Mouse (Mus musculus): ENCODE measurements at regions not wholly inside any gene's neighbourhood (a gene's known extent, or its start where the extent isn't known, plus 50 kb on each side); places are given as distances from the start of the nearest gene placed in this dataset.
A peak's percentile ranks its signal among the peaks of the same experiment; 100 is the strongest.

DNA sequence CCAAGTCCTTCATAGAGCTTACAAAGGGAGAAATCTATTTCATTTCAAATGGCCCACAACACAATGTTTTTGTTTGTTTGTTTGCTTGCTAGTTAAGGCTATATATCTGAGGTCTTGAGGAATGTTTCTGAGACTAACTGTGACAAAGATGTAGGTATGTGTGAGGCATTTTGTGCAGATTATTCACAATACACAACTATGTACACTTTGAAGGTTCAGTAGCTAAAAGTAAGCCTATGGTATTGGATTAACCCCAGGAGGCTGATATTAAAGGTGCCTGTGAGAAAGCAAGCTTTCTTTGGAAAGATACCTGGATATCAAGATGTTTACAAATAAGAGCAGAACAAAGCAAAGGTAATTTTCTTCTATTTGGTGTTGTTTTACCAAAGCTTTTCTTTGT is 179.8 kb downstream of the Ifng start:
- intact Hi-C loops (cut with DNase I; ENCODE audit: low total_unique reads) = no loop called here

DNA sequence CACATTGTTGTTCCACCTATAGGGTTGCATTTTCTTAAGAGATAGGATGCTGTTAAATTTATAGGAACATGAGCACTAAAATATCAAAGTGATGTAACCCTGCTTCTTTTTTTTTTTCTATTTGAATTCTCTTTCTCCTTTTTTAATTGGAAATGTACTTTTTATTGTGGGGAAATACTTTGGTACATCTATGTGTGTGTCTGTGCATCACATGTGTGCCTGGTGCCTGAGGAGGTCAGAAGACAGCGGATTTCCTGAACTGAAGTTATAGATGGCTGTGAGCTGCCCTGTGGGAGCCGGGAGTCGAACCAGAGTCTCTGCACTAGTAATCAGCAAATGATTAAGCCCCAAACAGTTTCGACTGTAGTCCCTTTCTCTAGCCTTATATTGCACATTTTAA is 180.7 kb downstream of the Ifng start:
- intact Hi-C loops (cut with DNase I; ENCODE audit: low total_unique reads) = no loop called here
- no peak for DNase-seq

More for the DNA sequence above, 179.8 kb downstream of the Ifng start:
- no peak for DNase-seq

DNA sequence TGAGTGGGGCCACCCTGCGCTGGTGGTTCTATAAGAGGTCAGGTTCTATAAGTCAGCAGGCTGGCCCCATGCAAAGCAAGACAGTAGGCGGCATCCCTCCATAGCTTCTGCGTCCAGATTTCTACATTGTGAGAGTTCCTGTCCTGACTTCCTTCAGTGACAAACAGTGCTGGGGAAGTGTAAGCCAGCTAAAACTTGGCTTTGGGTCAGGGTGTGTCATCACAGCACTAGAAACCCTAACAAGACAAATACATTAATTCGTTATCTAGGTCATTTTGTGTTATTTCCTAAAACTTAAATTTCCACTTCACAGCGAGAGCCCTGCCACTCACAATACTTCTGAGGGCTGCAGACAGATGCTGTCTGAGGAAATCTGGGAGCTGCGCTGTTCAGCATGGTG is 181.3 kb downstream of the Ifng start:
- intact Hi-C loops (cut with DNase I; ENCODE audit: low total_unique reads) = no loop called here
- DNase-seq = no peak

DNA sequence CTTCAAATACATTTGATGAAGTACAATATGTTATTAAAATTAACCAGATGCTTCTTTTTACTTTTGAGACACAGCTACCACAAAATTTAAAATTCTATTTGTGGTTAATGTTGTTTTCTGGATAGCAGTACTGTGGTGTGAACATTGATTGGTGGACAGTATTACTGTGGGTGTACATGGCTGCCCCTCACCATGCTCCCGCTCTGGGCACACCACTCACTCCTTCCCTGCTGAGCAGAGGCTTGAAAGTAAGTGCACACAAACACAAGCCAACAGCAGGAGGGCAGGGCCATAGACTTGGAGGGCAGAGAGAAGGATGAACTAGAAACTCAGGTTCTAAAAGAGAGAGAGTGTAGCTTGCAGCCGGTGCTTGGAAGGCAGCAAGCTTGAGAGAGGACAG is 182.1 kb downstream of the Ifng start:
- intact Hi-C loops (cut with DNase I; ENCODE audit: low total_unique reads) = no loop called here
- no peak for DNase-seq

DNA sequence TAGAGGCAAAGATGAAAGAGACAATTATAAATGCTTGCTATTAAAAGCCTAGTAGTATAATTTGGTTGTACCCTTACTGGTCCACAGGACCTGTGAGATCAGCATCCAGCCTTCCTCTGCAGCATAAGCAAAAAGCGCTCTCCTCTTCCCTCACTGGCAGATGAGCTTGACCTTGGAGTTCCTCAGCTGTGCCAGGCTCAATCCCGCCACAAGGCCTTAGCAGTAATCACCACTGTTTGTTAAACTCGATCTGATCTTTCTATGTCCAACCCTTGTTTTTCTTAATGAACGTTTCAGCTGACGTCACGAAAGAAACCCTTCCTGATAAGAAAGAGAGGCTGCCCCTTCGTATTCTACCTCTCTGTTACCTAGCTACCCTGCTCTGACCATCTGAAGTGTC is 183.5 kb downstream of the Ifng start:
- DNase-seq = no peak
- intact Hi-C loops (cut with DNase I; ENCODE audit: low total_unique reads) = no loop called here

DNA sequence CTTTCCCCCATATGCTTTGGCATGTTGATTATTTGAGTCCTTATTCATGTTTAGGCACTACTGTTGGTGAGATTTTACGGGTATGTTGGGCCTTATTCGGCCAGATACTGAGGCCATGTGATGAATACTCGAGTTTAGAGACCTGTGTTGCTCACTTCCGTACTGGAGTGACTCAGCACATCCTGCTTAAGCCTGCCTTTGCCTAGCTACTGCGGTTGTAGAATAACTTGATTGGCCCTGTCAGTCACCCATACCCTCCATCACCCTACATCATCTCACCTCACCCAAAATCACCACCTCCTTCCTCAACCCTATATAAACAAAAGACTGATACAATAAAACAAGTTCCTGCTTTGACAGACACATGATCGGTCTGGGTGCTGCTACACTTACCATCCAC is 187.2 kb downstream of the Ifng start:
- DNase-seq = no peak
- intact Hi-C loops (cut with DNase I; ENCODE audit: low total_unique reads) = no loop called here

DNA sequence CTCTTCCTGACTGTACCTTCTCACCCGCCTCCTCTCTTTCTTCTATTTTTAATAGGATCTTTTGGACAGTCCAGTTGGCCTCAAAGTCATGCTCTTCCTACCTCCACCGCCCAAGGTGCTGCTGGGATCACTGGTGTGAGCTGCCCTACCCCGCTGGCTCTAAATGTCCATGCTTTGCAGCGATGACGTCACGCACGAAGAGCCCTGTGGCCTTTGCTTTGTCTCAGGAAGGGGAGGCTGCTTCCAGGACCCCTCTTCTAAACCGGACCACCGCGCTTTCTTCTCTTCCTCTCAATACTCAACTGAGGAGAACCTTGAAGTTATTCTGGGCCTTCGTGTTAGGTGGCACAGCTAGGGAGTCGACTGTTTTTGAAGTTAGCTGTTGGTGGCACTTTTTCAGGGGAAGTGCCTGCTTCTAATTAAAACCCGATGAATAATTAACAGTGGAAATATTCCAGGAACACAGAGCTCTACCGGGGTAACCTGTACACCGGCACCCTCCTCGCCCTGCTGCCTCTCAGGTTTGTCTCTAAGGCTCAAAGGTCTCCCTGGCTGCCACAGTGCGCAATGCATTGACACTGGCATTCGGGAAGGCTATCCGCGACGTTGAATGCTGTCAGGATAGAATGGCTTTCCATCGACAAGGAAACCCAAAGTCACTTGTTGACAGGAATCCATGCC is 188.7 kb downstream of the Ifng start:
- DNase-seq = no peak
- intact Hi-C loops (cut with DNase I; ENCODE audit: low total_unique reads) = no loop called here

DNA sequence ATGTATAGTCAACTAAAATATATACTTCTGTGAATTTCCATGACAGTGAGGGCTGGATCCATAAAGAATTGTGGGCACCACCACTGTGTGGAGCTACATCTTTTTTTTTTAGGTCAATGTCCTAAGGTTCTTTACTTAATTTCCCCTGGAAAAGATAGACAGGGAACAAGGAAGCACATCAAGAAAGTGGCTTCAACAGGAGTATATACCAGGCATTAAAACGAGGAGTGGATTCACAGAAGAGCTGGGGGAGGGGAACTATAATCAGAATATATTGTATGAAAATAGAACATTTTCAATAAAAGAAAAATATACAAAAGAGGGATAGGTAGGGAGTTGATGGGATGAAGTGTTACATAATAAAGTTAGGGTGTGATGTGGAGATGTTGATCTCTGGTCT is 190.9 kb downstream of the Ifng start:
- DNase-seq = no peak
- intact Hi-C loops (cut with DNase I; ENCODE audit: low total_unique reads) = no loop called here

DNA sequence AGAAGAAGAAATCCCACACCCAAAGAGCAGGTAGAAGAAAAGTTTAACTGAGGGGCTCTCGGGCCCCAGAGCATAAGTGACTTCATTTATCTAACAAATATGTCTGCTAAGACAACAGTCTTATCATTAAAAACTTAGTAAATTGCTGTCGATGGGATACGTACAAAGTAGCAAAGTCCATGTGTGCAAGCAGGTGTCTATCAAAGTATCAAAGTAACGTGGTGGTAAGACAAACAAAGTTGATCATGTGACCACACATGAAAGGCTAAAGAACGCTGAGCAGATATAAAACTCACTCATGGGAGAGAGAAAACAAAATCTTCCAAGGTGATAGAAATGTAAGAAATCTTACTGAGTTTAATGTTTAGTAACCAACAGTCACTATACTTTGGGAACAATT is 191.3 kb downstream of the Ifng start:
- intact Hi-C loops (cut with DNase I; ENCODE audit: low total_unique reads) = no loop called here
- DNase-seq = no peak

DNA sequence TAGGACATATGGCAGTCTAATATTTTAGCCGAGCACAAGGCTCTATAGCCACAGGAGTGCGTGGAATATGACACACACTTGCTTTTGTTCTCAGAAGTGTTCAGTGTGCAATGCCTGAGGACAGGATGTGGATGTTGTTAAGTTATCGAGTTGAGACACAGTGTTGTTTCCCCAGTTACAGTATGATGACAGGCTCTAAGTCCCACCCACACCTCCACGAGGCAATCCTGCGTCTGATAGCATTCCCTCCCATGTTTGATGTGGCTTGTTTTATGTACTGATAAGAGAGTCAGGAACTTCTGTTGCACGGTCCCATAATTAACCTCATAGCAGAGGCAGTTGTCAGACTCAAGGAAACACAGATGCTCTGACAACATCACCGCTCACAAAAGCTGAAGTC is 192.6 kb downstream of the Ifng start:
- DNase-seq = no peak
- intact Hi-C loops (cut with DNase I; ENCODE audit: low total_unique reads) = no loop called here

DNA sequence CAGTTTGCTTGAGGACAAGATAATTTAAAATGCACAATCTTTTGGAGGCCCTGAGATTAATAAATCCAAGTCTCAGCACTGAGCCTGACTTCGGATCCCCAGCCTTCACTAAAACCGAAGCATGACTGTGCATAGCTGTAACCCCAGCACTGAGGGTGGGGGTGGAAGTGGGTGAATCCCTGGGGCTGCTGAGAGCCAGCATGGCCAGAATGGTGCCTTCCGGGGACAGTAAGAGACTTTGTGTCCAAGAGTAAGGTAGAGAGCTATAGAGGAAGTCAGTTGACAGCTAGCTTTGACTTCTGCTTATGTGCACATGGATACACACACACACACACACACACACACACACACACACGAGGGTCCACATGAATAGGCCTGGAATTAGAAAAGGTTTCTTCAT is 198.3 kb downstream of the Ifng start:
- intact Hi-C loops (cut with DNase I; ENCODE audit: low total_unique reads) = no loop called here
- DNase-seq = no peak

DNA sequence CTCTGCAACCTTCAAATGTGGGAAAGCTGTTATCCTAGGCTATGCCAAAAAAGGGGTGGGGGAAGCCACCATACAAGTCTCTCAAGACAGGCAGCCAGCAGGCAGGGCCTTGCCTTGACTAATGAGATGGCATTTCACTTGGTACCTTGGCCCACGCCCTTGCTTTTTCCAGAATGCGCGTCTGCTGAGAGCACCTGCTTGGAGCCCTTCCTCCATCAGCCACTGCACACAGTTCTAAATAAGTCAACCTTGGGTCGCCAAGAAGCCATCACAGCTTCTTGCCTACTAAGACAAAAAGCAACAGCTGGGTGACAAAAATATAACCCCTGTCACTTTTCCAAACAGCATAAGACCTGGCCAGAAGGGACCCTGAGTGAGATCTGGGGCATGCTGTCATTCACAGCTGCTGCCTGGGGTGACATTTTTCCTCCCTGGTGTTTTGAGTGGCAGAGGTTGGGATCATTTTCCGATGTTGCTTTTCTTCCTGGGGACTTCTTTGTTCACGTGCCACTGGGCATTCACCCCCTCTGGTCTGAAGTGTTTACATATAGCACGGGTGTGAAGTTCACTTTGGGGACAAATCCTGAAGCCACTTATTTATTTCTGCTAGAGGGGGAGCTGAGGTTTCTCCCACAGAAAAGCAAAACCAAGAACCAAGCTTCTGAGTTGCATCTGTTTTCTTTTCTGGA is 199.4 kb downstream of the Ifng start:
- DNase-seq = peak; percentile 69
- intact Hi-C loops (cut with DNase I; ENCODE audit: low total_unique reads) = no loop called here

DNA sequence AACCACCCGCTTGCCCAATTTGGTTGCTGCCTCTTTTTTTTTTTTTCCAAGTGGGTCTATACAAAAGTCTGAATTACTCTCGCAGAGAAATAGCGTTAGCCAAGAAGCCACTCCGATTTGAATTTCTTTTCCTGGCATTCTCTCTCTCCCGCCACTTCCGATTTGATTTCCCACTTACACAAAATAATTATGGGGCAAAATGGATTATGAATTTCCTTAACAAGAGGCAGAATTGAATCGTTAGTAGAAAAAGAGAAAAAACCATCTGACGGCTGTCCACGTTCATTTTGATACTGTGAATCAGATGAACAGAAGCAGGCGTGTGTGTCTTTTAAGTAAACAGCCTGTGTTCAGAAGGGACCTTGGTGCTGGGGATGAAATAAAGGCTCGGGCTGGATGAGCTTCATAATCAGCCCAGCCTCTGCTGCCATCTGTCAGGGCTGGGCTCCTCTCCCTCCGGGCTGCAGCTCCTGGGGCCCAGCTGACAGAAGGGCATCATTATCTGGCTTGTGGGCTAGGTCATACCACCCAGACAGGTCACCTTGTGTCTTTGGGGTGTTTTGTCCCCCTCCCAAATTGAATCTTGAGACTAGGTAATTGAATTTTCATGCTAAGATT is 200.1 kb downstream of the Ifng start:
- intact Hi-C loops (cut with DNase I; ENCODE audit: low total_unique reads) = no loop called here
- DNase-seq = peak; percentile 17

DNA sequence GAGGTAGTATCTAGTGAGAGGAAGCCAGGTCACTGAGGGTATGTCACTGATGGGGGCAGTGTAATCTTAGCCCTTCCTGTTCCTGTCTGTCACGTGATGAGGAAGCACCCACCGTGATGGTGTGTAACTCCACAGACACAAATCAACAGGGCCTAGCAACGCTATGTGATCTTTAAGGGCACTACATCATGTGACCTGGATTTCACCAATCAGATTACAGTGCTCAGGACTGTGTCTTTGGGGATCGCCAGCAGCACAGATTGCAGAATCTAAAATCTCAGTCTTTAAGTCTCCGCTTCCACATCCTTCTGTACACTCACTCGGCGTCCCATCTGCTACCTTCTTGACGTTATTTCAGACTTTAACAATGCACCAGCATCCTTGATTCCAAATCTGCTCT is 202.8 kb downstream of the Ifng start:
- no peak for DNase-seq
- intact Hi-C loops (cut with DNase I; ENCODE audit: low total_unique reads) = no loop called here

DNA sequence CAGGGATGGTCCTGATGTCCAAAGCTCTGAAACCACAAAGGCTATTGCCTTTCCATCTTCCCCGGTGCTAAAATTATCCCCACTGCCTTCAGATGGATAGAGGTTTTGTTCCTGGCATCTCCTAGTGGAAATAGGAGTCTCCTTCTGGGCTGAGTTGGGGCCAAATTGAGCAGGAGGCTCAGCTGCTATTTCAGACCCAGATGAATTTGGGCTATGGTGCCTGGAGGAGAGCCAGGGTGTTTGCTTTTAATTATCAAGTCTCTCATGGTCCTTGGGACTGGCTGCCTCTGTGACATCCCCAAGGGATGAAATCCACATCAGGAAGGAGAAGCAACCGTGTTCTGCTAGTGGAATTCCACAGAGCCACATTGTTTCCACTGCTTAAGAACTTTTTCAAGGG is 207.3 kb downstream of the Ifng start:
- intact Hi-C loops (cut with DNase I; ENCODE audit: low total_unique reads) = no loop called here

DNA sequence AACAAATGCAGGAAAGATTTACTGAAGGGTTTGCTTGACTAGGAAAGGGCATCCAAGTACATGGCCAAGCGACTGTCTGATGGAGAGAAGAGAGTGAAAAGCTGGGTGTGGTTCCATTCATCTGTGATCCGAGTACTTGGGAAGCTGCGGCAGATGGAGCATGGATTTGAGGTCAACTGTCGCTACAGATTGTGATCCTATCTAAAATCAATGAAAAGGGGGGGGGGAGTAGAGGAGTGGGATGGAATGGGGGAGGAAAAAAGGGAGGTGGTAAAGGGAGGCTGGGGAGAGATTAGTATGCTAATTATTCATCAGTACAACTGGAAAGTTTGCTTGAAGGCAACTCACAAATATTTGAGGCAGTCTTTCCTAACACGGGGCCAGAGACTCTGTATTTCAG is 213.4 kb downstream of the Dyrk2 start:
- no peak for DNase-seq
- intact Hi-C loops (cut with DNase I; ENCODE audit: low total_unique reads) = no loop called here

More for the DNA sequence above, 207.3 kb downstream of the Ifng start:
- DNase-seq = peak; percentile 77

DNA sequence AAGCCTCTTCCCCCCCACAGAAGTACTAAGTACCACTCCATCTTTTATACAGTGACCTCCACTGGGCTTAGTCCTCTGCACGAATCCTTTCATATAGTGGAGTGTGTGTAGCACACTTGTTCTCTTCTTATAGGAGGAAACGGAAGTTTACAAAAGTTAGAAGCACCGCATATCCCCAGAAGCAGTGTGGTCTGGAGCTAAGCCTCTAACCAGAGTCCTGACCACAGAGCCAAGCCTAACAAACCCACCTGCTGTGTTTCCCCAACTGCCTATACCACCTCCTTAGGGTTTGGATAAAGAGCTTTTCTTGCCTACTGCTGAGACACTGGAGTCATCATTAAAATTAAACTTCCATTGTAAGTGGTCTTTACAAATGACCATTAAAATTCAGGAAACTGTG is 204.0 kb downstream of the Dyrk2 start:
- intact Hi-C loops (cut with DNase I; ENCODE audit: low total_unique reads) = no loop called here

DNA sequence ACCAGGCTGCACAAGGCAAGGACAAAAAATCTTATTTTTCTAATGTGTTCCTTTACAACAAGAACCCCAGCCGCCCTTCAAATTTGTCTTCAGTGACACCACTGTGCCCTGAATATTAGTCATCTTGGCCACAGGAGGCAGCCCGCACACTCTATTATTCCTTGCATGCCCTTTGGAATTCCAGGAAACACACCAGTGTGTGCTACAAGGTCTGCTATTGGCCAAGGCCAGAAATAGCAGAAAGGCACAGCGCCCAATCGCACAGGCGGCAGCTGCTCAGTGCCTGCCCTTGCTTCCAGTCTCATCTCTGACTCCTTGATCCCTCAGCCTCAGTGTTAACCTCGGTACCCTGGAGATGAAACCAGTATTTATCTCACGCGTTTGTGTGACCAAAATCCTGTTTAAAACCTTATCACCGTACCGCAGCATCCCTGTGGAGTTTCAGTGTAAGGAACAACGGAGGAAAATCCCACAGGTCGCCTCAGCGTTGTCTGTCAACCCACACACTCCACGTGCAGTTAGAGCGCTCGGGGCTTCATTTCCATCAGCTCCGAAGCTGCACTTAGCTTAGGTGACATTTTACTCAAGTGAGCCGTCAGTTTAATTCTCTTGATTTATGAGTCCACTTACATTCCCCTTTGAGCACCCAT is 194.1 kb downstream of the Dyrk2 start:
- peak; percentile 60 for DNase-seq
- intact Hi-C loops (cut with DNase I; ENCODE audit: low total_unique reads) = no loop called here

More for the DNA sequence above, 204.0 kb downstream of the Dyrk2 start:
- DNase-seq = no peak

DNA sequence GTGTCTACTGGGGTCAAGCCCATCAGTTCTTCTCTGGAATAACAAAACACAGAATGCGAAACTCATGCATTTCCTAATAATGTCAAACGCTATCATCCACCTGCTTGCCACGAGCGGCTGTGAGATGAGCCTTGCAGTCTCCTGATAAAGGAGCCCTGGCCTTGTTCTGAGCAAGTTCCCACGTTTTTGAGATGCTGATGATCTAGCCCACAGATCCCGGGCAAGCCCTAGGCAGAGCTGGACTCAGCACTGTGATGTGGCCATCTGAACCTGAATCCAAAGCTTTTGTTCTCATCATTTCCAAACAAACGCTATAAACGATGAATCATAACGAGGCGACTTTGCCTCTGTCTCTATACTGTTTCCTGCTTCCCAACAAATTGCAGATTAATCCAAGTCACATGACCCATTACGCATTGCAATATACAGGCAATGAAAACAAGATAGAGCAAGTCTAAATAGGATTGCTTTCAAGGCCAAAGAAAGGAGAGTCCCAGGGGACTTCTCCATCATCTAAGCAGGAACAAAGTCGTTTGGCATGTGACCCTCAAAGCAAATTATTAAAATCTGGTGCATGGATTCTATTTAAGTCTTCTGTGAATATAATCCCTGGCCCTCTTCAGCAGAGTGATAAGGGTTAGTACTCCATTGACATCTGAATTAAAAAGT is 191.1 kb downstream of the Dyrk2 start:
- DNase-seq = no peak
- intact Hi-C loops (cut with DNase I; ENCODE audit: low total_unique reads) = no loop called here

DNA sequence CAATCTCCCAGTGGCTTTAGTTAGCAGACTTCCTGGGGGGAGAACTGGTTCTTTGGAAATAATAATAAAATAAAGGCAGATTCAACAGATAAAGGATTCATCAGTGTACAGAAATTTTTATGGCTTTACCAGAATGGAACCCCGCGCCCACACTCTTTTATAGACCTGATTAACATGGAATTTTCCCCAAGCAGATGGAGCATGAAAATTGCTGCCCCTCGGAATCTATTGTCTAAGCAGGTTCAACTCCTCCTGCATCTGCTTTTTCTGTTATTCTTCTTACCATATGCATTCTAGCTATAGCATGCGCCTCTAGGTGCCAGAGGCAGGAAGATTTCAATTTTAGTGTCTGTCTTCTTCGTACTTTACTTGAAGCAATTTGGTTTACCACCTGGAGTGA is 190.5 kb downstream of the Dyrk2 start:
- DNase-seq = no peak
- intact Hi-C loops (cut with DNase I; ENCODE audit: low total_unique reads) = no loop called here
